Mouse (Mus musculus): Measurements from ENCODE around the gene Polm.

- TF ChIP-seq CTCF (IDR thresholded peaks at IDR 0.05; ENCODE audit: extremely low read depth, insufficient read depth, low read length) = no peak
- TF ChIP-seq POLR2A (IDR thresholded peaks at IDR 0.05; ENCODE audit: extremely low read depth, insufficient read depth, low read length) = no peak
These were observed 5.3 kb upstream of the Polm start for GRCm38 (mm10) chr11:5843131-5843530.
